In genomic region chr13:118350257-118350656, GRCm38 (mm10) we compare ENCODE assay signal across 8 mouse cellular contexts. TPM values are rescaled to one million over a fixed set of nuclear protein-coding genes. Genes with fewer than 3 reads are reported as not detected.
DNase-seq lines count a peak whose midpoint lies in the region; ATAC-seq and TF ChIP-seq lines count a peak whose summit lies in the region.

No protein-coding gene starts in this region.

- TF ChIP-seq CTCF in Patski (IDR thresholded peaks at IDR 0.05): peak; percentile 72

- no peaks in the 10 kb centered on the region for H3K27me3 ChIP-seq in Patski

- peak; percentile 12 for DNase-seq in cerebellum, adult 8-10 months
- DNase-seq in cerebellum, adult 18-20 months: no peak
- DNase-seq in left cerebral cortex, adult 11 months (ENCODE audit: low spot score): peak; percentile 19
- no peak for DNase-seq in left cerebral cortex, adult 8-10 months (ENCODE audit: low spot score in 2 of 2)
- no peak for DNase-seq in Patski (ENCODE audit: low read depth, low spot score)
- peak; percentile 44 for DNase-seq in induced T-regulatory cell, adult 2 months (ENCODE audit: low read depth)
- no peak for DNase-seq in gastrocnemius, adult 18-20 months (ENCODE audit: low spot score)
- no peak for DNase-seq in frontal cortex, postnatal 14 days (ENCODE audit: low spot score in 2 of 2)

- peak; percentile 65 for ATAC-seq in Patski

- CTCF ChIA-PET in Patski (lab: Charles Lee): interaction anchor here (0.7 to 2.9 kb wide), 5 partner anchors 9 to 29 kb away, joined by 3 to 13 read pairs (median 4); no protein-coding TSS in a partner anchor

- in situ Hi-C loops in Patski (cut with MboI; ENCODE audit: low pct_unique_long_range_greater_than_20kb): no loop called here

- POLR2A ChIA-PET in Patski (lab: Charles Lee): no interaction called here

RNA-seq across cellular contexts. Expression of gene B430218F22Rik, which starts 36.2 kb away (rescaled TPM):
- total RNA-seq in left cerebral cortex, adult 8-10 months (2022): under 1 TPM in 3 of 4 experiments, not detected in 1; 0.37 to 0.51 (median 0.41) TPM
- polyA plus RNA-seq in Patski (2021): 0.37 TPM
- total RNA-seq in gastrocnemius, adult 18-20 months (2021): under 1 TPM in 1 of 2 experiments, not detected in 1; 0.19 TPM

RNA-seq across cellular contexts. Expression of gene Mrps30, which starts 36.8 kb away (rescaled TPM):
- total RNA-seq in left cerebral cortex, adult 8-10 months (2022): 10 to 100 TPM; 17.1 to 17.6 (median 17.5) TPM
- 23.2 TPM for polyA plus RNA-seq in Patski (2021)
- total RNA-seq in gastrocnemius, adult 18-20 months (2021): 10 to 100 TPM; 16.0 to 16.9 TPM

Comparison
In these comparisons a context has a peak if more than half of its experiments do, and no peak if none do; other contexts are left out.
1. DNase-seq: peak in cerebellum, adult 8-10 months (single experiment), left cerebral cortex, adult 11 months (single experiment) and induced T-regulatory cell, adult 2 months (single experiment); none in cerebellum, adult 18-20 months (0 of 2), left cerebral cortex, adult 8-10 months (0 of 2), Patski (single experiment), gastrocnemius, adult 18-20 months (single experiment) and frontal cortex, postnatal 14 days (0 of 2).